Mouse (Mus musculus) CH12.LX (cell line): Measurements from ENCODE around the gene Camta1. TPM values are rescaled to one million over a fixed set of nuclear protein-coding genes. Genes with fewer than 3 reads are reported as not detected.
A peak's percentile ranks its signal among the peaks of the same experiment; 100 is the strongest.

Source experiments
- DNase-seq: peaks from one replicate; pipeline ENCODE4 v3.0.0-alpha.2; 2013; ENCODE audit errors: extremely low read depth
- H3K27ac ChIP-seq: 2 replicates; pipeline ENCODE4 v1.5.1; 2012; ENCODE audit warnings: low read depth, mild to moderate bottlenecking, control low read depth, moderate library complexity; ENCODE audit not compliant: insufficient read depth
- H3K27me3 ChIP-seq: replicated peaks from 2 replicates; pipeline ENCODE3; 2012; ENCODE audit warnings: inconsistent platforms
- H3K36me3 ChIP-seq, 2 experiments: replicated peaks in 1 of 2; 2 replicates each; pipeline versions ENCODE3 to v1.6.1; 2012; ENCODE audit warnings: inconsistent platforms in 1 of 2, low read length in 1 of 2, mild to moderate bottlenecking in 1 of 2, mixed read lengths in 1 of 2, moderate library complexity in 1 of 2; ENCODE audit not compliant: control insufficient read depth in 1 of 2, insufficient read depth in 1 of 2
- H3K4me1 ChIP-seq, 2 experiments: 2 replicates each; pipeline ENCODE4 v1.6.1; 2012; ENCODE audit warnings: inconsistent platforms in 1 of 2, moderate library complexity in 1 of 2; ENCODE audit not compliant: insufficient read depth in 2 of 2, control insufficient read depth in 1 of 2
- H3K4me2 ChIP-seq: 2 replicates; pipeline ENCODE4 v1.6.1; 2012; ENCODE audit warnings: low read depth, mild to moderate bottlenecking, control low read depth; ENCODE audit not compliant: poor library complexity, insufficient read depth, severe bottlenecking
- H3K4me3 ChIP-seq, 3 experiments: fragments of 150-350 bp in 1 of 3; sonication (generic) in 1 of 3; replicated peaks in 1 of 3; 2 replicates each; pipeline versions ENCODE3 to v1.5.1; 2011 to 2012; ENCODE audit warnings: low read depth in 2 of 3, low read length in 2 of 3, mild to moderate bottlenecking in 2 of 3, moderate library complexity in 2 of 3, control low read depth in 1 of 3, improper control_type of control experiment in 1 of 3, inconsistent platforms in 1 of 3, mixed read lengths in 1 of 3; ENCODE audit not compliant: poor library complexity in 1 of 3
- H3K79me2 ChIP-seq: replicated peaks from 2 replicates; pipeline ENCODE4 v1.6.1; 2012; ENCODE audit warnings: mild to moderate bottlenecking, moderate library complexity; ENCODE audit not compliant: control insufficient read depth, poor library complexity, insufficient read depth, severe bottlenecking; ENCODE audit errors: extremely low read depth
- H3K9ac ChIP-seq: 2 replicates; pipeline ENCODE4 v1.6.1; 2012; ENCODE audit warnings: low read depth, mild to moderate bottlenecking, control low read depth, moderate library complexity; ENCODE audit not compliant: insufficient read depth
- H3K9me3 ChIP-seq: replicated peaks from 2 replicates; pipeline ENCODE3; 2012; ENCODE audit warnings: low read length, inconsistent platforms, mixed read lengths
- BHLHE40 ChIP-seq: IDR thresholded peaks from 2 replicates; pipeline ENCODE4 v1.6.1; 2011; ENCODE audit warnings: mild to moderate bottlenecking, low read depth, low read length, improper control_type of control experiment
- CHD1 ChIP-seq: IDR thresholded peaks from 2 replicates; pipeline ENCODE4 v1.6.1; 2012; ENCODE audit warnings: low read depth, low read length, improper control_type of control experiment, inconsistent platforms
- CHD2 ChIP-seq: IDR thresholded peaks from 2 replicates; pipeline ENCODE4 v1.6.1; 2011; ENCODE audit warnings: low read length, improper control_type of control experiment
- CTCF ChIP-seq, 2 experiments: IDR thresholded peaks in 1 of 2; conservative IDR thresholded peaks in 1 of 2; 2 replicates each; pipeline ENCODE4 v1.5.1; 2011 to 2012; ENCODE audit warnings: low read depth in 2 of 2, low read length in 2 of 2, improper control_type of control experiment in 1 of 2, inconsistent platforms in 1 of 2, mild to moderate bottlenecking in 1 of 2, moderate library complexity in 1 of 2
- E2F4 ChIP-seq: IDR thresholded peaks from 2 replicates; pipeline ENCODE4 v1.6.1; 2011; ENCODE audit warnings: low read depth, low read length, improper control_type of control experiment; ENCODE audit not compliant: insufficient replicate concordance
- ELF1 ChIP-seq: IDR thresholded peaks from 2 replicates; pipeline ENCODE4 v1.6.1; 2014; ENCODE audit warnings: low read depth, mild to moderate bottlenecking, inconsistent platforms, low read length, improper control_type of control experiment
- EP300 ChIP-seq: IDR thresholded peaks from 2 replicates; pipeline ENCODE4 v1.6.1; 2011; ENCODE audit warnings: low read length, improper control_type of control experiment
- GABPA ChIP-seq: IDR thresholded peaks from 2 replicates; pipeline ENCODE4 v1.6.1; 2012; ENCODE audit warnings: low read depth, low read length, improper control_type of control experiment, inconsistent platforms; ENCODE audit not compliant: insufficient replicate concordance
- JUND ChIP-seq: conservative IDR thresholded peaks from 2 replicates; pipeline ENCODE4 v1.6.1; 2011; ENCODE audit warnings: low read depth, low read length, improper control_type of control experiment
- MAZ ChIP-seq: IDR thresholded peaks from 2 replicates; pipeline ENCODE4 v1.6.1; 2012; ENCODE audit warnings: low read depth, mild to moderate bottlenecking, inconsistent platforms, low read length, improper control_type of control experiment, moderate library complexity
- MEF2A ChIP-seq: IDR thresholded peaks from 2 replicates; pipeline ENCODE4 v1.6.1; 2014; ENCODE audit warnings: low read depth, mild to moderate bottlenecking, inconsistent platforms, low read length, improper control_type of control experiment, borderline replicate concordance
- MXI1 ChIP-seq: IDR thresholded peaks from 2 replicates; pipeline ENCODE4 v1.6.1; 2011; ENCODE audit warnings: mild to moderate bottlenecking, low read depth, low read length, improper control_type of control experiment
- NELFE ChIP-seq: IDR thresholded peaks from 2 replicates; pipeline ENCODE4 v1.6.1; 2011; ENCODE audit warnings: low read depth, low read length, improper control_type of control experiment
- POLR2A ChIP-seq: IDR thresholded peaks from 2 replicates; pipeline ENCODE4 v1.6.1; 2011; ENCODE audit warnings: low read depth, mild to moderate bottlenecking, improper control_type of control experiment, low read length
- POLR2AphosphoS2 ChIP-seq: IDR thresholded peaks from 2 replicates; pipeline ENCODE4 v1.6.1; 2011; ENCODE audit warnings: low read depth, low read length, improper control_type of control experiment
- SIN3A ChIP-seq: IDR thresholded peaks from 2 replicates; pipeline ENCODE4 v1.6.1; 2012; ENCODE audit warnings: low read length, improper control_type of control experiment, inconsistent platforms
- SMC3 ChIP-seq: IDR thresholded peaks from 2 replicates; pipeline ENCODE4 v1.6.1; 2011; ENCODE audit warnings: low read depth, low read length, improper control_type of control experiment
- UBTF ChIP-seq: IDR thresholded peaks from 2 replicates; pipeline ENCODE4 v1.6.1; 2012; ENCODE audit warnings: low read depth, mild to moderate bottlenecking, inconsistent platforms, low read length, improper control_type of control experiment, moderate library complexity
- USF1 ChIP-seq: IDR thresholded peaks from 2 replicates; pipeline ENCODE4 v1.6.1; 2014; ENCODE audit warnings: low read depth, mild to moderate bottlenecking, inconsistent platforms, low read length, improper control_type of control experiment
- USF2 ChIP-seq: conservative IDR thresholded peaks from 2 replicates; pipeline ENCODE4 v1.6.1; 2011; ENCODE audit warnings: low read depth, low read length, improper control_type of control experiment
- ZC3H11A ChIP-seq: IDR thresholded peaks from 2 replicates; pipeline ENCODE4 v1.6.1; 2012; ENCODE audit warnings: low read depth, mild to moderate bottlenecking, inconsistent platforms, low read length, improper control_type of control experiment
- ZKSCAN1 ChIP-seq: IDR thresholded peaks from 2 replicates; pipeline ENCODE4 v1.6.1; 2012; ENCODE audit warnings: low read depth, inconsistent platforms, low read length, improper control_type of control experiment, borderline replicate concordance
- ZNF384 ChIP-seq: IDR thresholded peaks from 2 replicates; pipeline ENCODE4 v1.6.1; 2012; ENCODE audit warnings: low read depth, low read length, improper control_type of control experiment, inconsistent platforms
- dilution Hi-C: fragments of 300-500 bp; cut with MboI; formaldehyde crosslinking; loops from 2 replicates; pipeline ENCODE4 v1.14.3; 2020; ENCODE audit warnings: low sequenced_read_pairs; ENCODE audit not compliant: extremely low pct_unique_long_range_greater_than_20kb, extremely low pct_ligation_motif_present
- in situ Hi-C: fragments of 300-500 bp; cut with MboI; formaldehyde crosslinking; loops from 3 replicates; pipeline ENCODE4 v1.14.3; 2019; ENCODE audit warnings: low sequenced_read_pairs, low pct_ligation_motif_present, low pct_unique_long_range_greater_than_20kb, mixed read lengths
- polyA plus RNA-seq: library from polyadenylated mRNA; unstranded; fragments of >175 nt; gene quantifications from 2 replicates; pipeline ENCODE4 v1.2.1, GENCODE M21; 2012; ENCODE audit warnings: low read depth; ENCODE audit not compliant: insufficient read length
- total RNA-seq, 2 experiments: library from RNA; depleted of rRNA; stranded (reverse); fragments of 300-350 nt in 1 of 2; fragments of >200 nt in 1 of 2; gene quantifications; 2 replicates each; pipeline ENCODE4 v1.2.3; 2012 to 2014

The Camta1 gene
- total and polyA plus RNA-seq, 3 experiments, result 9.9 to 32.5 (median 15.3) TPM

GRCm38 (mm10) chr4:150962231-150962630 lies 899.4 kb downstream of the Camta1 start:
- no peak for DNase-seq
- dilution Hi-C loops, result no loop called here
- Histone ChIP-seq H3K36me3 (no peaks in the 10 kb centered on the region), H3K9ac (no peak overlapping the region), H3K4me3 (no peak overlapping the region), H3K9me3 (no peaks in the 10 kb centered on the region), H3K4me1 (peaks cover 0 to 18% of the 10 kb centered on the region in 2 experiments; a peak in 2 of 4 replicates), H3K27ac (no peak overlapping the region), H3K79me2 (no peaks in the 10 kb centered on the region), H3K27me3 (no peaks in the 10 kb centered on the region), H3K4me2 (no peak overlapping the region)
- TF ChIP-seq CTCF (conservative IDR thresholded peaks at IDR 0.05 in 1 of 2, IDR thresholded peaks at IDR 0.05 in 1 of 2; ENCODE audit: low read depth in 2 of 2, low read length in 2 of 2), result no peak
- TF ChIP-seq GABPA, result no peak
- no peak for TF ChIP-seq ELF1
- TF ChIP-seq BHLHE40, result peak; percentile 27; the same call in 1 of the 2 replicates
- no peak for TF ChIP-seq CHD2
- in situ Hi-C loops, result loop anchor here (5.0 to 10.0 kb wide), 2 partner anchors 97 to 305 kb away; no protein-coding TSS in a partner anchor

- DNase-seq, result no peak
- no peaks in the 10 kb centered on the region for H3K36me3 ChIP-seq
- no peaks in the 10 kb centered on the region for H3K4me1 ChIP-seq
- no peaks in the 10 kb centered on the region for H3K9me3 ChIP-seq
- H3K9ac ChIP-seq, result no peak overlapping the region
- H3K4me3 ChIP-seq, result no peak overlapping the region
- H3K27me3 ChIP-seq, result peaks cover 15% of the 10 kb centered on the region
- dilution Hi-C loops (no loop called here), in situ Hi-C loops (no loop called here)
- no peaks in the 10 kb centered on the region for H3K79me2 ChIP-seq
- H3K4me2 ChIP-seq, result no peak overlapping the region
- no peak overlapping the region for H3K27ac ChIP-seq
- TF ChIP-seq POLR2A (no peak), NELFE (no peak)
Observed at GRCm38 (mm10) chr4:150958536-150958935, 903.1 kb downstream of the Camta1 start.

GRCm38 (mm10) chr4:150957106-150957458 lies 904.6 kb downstream of the Camta1 start:
- Histone ChIP-seq H3K4me1 (no peaks in the 10 kb centered on the region), H3K79me2 (no peaks in the 10 kb centered on the region), H3K9ac (no peak overlapping the region), H3K36me3 (no peaks in the 10 kb centered on the region), H3K27me3 (peaks cover 22% of the 10 kb centered on the region), H3K4me3 (no peak overlapping the region), H3K27ac (no peak overlapping the region), H3K4me2 (no peak overlapping the region)
- dilution Hi-C loops (no loop called here), in situ Hi-C loops (no loop called here)
- DNase-seq, result no peak
- TF ChIP-seq SMC3 (no peak), MEF2A (no peak), USF1 (no peak), E2F4 (no peak), CHD2 (no peak), UBTF (no peak), MXI1 (no peak), POLR2AphosphoS2 (no peak), ZKSCAN1 (no peak), ZNF384 (no peak), POLR2A (no peak), SIN3A (no peak), CTCF (conservative IDR thresholded peaks at IDR 0.05 in 1 of 2, IDR thresholded peaks at IDR 0.05 in 1 of 2; ENCODE audit: low read depth in 2 of 2, low read length in 2 of 2) (no peak), EP300 (no peak), NELFE (no peak), CHD1 (no peak), JUND (no peak), USF2 (no peak), MAZ (no peak), ZC3H11A (no peak)
- TF ChIP-seq, all 38 proteins: peak for 0
- H3K9me3 ChIP-seq, result no peaks in the 10 kb centered on the region
